Mouse (Mus musculus) G1E (cell line): ENCODE results near the gene Fxyd5.

Experiments
- CTCF ChIP-seq: IDR thresholded peaks from 2 replicates; pipeline ENCODE4 v1.5.1; 2012; ENCODE audit warnings: low read depth, low read length, inconsistent platforms, mixed read lengths
- TAL1 ChIP-seq: conservative IDR thresholded peaks from 2 replicates; pipeline ENCODE4 v1.6.1; 2012; ENCODE audit warnings: low read depth, low read length, inconsistent platforms, mixed read lengths

GRCm38 (mm10) chr7:31051321-31052021 is 9.2 kb upstream of the Fxyd5 start, which contains the start of gene Fxyd7:
- TF ChIP-seq CTCF, result no peak
- no peak for TF ChIP-seq TAL1
